Mouse (Mus musculus) cerebellum, postnatal 36 days (tissue): ENCODE data around the gene Adgrb3.

Experiments
- DNase-seq, 2 experiments: peaks; one replicate each; pipeline ENCODE4 v3.0.0; 2021 to 2022; ENCODE audit warnings: mixed read lengths in 2 of 2

The Adgrb3 gene

DNA sequence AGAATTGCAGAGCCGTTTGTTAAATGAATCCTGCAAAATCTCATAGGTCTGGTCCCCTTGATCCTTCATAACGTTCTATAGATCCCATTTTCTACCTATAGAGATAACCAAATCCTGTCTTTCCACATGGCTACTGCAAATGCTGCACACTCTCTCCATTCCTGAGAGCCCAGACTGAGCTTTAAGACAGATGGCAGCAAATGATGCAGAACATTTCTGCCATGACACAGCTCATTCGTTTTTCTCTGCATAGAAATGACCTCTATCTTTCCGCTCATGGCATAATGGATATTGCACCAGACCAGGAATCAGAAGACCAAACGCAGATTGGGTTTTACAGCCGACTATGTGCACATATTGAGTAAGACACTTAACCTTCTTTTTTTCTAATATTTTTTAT lies 84.8 kb downstream of the Adgrb3 start:
- DNase-seq = peak; percentile 16 to 43

DNA sequence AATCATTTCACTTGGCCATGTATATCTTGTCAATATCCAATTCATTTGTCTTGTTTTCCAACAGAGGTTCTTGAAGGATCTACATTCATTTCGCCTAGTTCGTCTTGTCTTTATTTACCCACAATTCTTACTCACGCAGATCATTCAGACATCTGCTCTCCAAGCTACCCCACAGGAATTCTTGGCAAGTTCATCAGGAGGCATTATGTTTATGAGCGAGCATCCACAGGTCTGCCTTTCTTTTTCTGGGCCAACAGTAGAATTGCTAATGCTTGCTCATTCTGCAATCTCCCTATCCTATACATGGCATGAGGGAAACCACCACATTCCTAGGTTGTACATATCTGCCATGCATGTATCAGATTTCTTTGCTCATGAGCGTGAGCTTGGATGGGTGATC lies 99.7 kb downstream of the Adgrb3 start:
- DNase-seq = peak; percentile 10 to 30

DNA sequence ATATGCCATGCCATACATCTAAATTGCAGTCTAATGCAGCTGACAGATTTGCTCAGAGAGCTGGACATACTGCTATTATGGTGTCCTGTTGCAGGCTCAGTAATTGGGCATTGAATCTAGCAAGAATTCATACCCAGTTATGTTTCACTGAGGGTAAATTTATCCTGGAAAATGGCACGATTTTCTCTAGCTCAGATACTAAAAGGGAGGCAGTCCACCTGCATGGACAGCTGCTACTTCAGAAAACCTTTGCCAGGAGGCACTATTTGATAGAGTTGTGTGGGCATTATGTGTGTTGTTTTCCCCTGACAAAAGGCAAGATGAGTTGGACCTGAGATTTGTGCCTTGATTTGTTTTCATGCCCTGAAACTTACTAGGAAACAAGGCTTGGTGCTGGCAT lies 118.0 kb downstream of the Adgrb3 start:
- DNase-seq = peak; percentile 10 to 26

DNA sequence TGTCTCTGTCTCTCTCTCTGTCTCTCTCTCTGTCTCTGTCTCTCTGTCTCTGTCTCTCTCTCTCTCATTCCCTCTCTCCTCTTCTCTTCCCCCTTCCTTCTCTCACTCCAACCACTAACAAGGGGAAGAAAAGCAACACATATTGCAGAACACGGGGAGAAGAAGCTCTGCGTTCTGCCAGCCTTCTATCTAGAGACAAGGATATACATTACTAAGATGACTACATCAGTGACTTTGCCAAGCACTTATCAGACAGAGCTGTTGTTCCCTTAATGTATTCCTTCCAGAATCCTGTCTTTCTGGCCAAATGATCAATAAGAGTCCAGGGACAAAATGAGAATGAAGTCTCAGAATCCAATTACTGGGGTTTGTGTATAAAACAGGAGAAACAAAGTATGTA lies 123.2 kb downstream of the Adgrb3 start:
- no peak for DNase-seq

DNA sequence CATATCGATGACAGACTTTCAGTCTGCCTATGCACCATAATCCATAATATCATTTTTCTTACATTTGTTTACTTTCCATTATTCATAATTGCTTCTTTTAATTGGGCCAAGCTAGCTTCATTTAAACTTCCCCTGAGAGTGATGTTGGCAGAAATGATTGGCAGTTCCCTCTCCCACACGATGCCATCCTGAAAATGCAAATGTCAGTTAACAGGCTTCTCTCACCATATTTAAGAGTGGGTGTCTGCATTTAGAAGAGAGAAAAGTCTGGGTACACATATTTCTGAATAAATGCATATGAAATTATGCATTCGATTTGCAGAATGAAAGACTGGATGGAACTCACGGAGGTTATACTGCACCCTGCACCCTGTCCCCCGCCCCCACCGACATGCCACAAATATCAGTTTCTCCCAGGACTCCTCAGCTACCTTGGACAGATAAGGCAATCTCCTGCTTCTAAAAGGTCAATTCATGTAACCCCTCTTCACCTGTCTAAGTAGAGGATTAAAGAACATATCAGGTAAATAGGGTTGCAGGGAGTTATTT lies 130.7 kb downstream of the Adgrb3 start:
- DNase-seq = no peak

DNA sequence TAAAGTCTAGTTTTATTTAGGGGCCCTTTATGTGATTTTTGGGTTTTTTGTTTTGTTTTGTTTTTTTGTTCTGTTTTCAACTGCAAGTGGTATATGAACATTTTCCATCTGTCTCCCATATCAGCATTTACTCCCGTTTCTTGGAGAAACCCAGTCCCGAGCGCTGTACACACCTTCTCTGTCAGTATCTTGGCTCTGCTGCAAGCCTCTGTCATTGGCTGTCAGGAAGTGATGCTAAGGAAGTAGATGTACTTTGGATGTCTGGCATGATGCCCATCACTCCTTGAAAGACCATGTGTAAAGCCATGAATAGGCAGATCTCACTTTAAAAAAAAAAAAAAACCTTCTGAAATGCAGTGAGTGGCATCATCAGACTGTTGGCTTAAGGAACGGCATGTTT lies 132.3 kb downstream of the Adgrb3 start:
- no peak for DNase-seq

DNA sequence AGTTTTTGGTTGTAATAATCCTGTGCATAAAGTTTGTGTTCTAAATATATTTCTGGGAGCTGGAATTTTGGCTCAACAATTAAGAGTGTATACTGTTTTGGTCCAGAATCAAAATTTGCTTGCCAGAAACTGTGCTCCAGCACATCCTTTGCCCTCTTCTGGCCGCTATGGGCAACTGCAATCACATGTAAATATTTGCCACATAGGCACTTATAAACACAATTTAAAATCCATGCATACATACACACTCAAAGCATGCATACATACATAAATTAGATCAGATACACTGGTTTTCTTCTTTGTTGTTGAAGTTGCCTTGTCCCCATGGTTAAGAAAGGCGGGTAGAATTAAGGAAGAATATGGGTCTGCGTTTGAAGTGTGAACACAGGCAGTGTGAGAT lies 132.7 kb downstream of the Adgrb3 start:
- DNase-seq = no peak

DNA sequence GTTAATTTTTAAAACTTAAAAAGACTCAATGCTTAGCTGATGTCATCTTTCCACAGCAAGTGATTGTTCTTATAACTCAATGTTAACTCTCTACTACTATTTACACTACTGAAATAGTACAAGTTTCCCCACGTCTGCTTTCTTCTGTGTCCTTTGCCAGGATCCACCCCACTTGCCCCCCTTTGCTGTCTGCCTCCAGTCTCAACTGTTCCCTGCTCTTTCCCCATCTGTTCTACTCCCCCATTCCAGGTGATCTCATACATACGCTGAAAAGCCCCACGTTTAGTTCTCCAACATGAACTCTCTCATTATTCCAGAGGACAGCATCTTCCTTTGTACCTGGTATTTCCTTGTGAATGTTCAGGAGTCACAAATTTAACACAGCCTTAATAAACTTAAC lies 147.4 kb downstream of the Adgrb3 start:
- peak; percentile 28 to 46 for DNase-seq

DNA sequence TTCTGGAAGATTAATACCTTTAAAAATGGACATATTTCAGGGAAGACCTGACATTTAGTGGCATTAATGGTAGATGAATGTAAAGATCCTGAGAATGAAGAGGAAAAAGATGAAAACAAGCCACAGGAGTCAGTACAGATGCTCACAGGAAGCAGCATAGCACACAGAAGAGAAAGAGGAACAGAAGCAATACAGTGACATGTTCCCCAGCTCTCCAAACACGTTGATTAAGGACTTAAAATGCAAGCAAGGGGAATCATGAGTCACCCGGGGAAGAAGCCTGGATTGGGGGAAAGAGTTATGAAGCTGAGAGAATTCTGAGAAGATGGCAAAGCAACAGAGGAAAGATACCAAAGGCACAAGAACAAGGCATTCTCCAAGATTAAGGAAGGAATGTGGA lies 149.9 kb downstream of the Adgrb3 start:
- no peak for DNase-seq

DNA sequence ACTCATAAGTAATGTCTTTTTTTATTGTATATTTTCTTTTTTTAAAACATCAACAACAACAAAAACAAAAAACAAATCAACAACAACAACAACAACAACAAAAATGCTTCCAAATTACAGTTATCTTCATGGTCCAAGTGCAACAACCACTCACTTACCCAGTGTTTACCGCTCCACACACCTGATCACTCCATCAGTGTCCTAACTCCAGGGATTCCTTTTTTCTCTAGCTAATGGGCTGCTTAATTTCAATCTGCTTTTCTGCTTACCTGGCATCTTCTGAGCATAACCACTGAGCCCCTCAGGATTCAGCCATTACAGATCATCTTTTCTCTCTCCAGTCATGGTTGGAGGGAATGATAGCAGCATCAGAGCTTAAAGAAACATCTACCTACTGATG lies 176.8 kb downstream of the Adgrb3 start:
- DNase-seq = no peak

DNA sequence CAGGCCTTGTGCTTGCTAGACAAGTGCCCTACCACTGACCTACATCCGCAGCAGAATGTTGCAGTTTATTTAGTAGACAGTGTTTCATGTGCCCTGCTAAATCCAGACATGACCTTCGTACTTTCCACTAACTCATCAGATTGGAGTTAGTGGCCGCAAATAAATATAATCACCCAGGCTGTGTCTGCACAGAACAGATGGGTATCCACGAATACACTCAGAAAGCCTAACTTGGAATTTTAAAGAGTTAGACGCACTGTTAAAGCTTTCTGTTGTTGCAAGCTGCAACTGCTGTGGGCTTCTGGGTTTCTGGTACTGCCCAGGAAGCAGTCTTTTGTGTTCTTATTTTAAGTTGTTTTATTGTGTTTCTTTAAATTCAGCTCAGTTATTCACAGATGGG lies 185.3 kb downstream of the Adgrb3 start:
- no peak for DNase-seq

DNA sequence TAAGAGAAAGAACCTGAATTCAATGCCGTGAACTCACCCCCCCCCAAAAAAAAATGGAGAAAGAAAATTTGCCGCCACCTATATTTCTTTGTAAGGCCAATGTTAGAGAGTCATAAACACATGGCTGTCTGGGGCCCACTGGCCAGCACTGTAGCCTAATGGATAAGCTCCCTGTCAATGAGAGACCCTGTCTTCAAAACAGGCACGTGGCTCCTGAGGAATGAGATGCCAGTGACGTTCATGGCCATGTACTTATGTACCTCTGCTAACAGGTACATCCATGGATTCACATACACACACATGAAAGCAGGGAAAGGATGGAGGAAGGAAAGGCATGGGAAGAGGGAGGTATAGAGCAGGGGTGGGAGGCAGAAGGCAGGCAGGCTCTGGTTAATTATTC lies 208.0 kb downstream of the Adgrb3 start:
- no peak for DNase-seq

DNA sequence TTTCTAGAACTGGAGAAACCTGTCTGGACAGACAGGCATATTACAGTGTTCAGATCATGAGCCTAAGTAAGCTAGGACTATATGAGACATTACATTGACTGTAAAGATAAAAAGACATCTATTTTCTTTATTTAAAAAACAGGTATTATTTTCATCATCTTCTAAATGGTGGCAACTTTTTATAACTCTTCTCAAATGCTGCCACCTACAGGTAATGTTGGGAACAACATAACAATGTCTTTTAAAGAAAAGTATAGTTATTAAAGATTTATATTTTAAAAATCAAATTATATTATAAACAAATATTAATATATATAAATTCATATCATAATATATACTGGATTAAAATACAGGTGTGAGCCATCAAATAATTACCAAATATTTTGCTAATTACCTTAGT lies 212.6 kb downstream of the Adgrb3 start:
- no peak for DNase-seq

DNA sequence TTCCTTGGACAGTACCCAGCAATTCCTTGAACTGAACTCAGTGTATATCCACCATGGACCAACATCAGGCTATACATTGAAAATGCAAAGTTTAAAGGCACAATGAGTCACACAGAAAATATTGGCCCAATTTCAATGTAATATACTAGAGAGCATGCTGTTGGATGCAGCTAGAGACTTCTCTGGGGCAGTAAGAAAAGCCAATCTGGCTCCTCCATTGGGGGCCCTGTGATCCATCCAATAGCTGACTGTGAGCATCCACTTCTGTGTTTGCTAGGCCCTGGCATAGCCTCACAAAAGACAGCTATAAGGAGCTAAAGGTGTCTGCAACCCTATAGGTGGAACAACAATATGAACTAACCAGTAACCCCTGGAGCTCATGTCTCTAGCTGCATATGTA lies 218.7 kb downstream of the Adgrb3 start:
- peak; percentile 37 to 57 for DNase-seq

DNA sequence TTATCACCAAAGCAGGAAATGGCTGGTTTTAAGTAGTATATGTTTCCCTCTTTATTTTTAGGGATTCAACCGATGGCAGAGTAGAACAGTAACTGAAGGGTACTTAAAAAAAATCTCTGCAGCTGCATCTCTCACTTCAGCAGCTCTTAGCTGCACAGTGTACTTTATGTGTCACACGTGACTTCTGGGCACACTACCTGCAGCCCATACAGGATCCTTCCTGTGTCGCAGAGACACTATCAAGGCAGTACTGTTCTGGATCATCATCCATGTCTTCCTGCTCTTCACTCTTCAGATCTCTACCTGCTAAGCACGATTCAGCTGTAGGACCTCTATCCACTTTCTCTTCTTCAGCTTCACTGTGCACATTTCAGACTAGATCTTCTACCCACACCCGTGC lies 230.6 kb downstream of the Adgrb3 start:
- no peak for DNase-seq

DNA sequence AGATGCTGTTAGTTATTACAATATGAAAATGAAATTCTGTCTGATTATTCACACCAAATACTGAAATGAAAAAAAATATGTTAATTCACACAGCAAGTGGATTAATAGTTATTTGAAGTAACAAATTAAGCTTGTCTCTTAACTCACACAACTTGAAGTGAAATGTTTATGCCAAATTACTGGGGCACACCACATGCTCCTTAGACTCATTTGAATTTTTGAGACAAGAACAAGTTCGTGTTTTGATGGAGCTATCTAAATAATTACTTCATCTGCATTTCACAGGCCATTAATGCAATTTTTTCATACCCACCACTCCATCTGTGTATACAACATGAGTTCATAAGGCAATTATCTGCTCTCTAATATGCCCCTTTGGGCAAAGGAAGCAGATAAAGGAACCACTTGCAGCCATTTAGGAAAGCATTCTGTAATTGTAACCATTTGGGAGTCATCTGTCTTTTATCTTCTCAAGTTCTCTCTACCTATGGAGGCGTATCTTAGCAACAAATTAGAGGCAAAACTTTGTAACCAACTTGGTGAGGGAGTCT lies 240.9 kb downstream of the Adgrb3 start:
- no peak for DNase-seq

DNA sequence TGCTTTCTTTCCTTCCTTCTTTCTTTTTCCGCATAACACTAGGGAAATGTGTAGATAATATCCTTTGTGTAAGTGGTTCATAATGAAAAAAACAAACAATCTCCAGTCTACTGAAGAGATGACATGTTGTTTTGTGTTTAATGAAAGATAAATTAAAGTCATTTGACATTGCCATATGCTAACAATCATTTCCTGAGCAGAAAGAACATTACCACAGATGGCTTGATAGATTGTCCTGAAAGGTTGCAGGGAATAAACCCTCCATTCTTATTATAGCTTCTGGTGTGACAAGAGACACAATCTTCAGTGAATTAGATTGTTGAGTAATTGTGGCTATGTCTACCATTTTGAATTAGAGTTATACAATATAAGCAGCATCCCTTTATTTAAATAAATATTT lies 247.8 kb downstream of the Adgrb3 start:
- DNase-seq = no peak

DNA sequence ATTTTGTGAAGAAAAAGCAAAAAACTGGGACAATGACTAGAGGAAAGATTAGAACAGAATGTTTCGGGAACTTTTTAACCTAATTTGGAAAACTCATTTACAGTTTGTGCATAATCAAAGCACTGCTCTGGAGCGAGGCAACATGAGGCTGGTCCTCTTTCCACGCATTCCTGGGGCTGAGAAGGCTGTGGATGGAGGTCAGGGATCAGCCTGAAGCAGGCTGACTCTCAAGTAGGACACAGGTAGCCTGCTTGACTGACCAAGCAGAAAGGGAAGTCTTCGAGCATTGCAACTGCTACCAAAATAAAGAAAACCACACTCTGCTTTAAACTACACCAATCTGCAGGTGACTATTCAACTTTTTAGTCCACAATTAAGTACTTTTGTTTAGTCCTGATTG lies 251.7 kb downstream of the Adgrb3 start:
- peak; percentile 9 to 13 for DNase-seq

DNA sequence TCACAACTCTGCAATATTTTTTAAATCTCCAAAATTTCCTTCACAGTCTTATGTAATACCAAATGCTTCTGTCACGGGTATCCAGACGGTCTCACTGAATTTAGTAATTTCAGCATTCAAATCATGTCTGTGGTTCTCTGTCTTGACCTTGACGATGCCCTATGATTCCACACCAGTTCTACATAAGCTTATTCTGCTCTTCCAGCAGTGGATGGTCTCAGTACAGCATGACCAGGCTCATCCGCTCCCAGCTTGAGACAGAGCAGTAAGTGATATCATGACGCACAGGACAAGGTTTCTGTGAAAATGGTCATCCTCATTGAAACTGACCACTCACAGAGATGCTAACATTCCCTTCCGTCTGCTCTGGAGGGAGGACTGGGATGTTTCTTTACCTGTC lies 252.9 kb downstream of the Adgrb3 start:
- peak in 1 of 2 experiments; percentile 11 for DNase-seq

DNA sequence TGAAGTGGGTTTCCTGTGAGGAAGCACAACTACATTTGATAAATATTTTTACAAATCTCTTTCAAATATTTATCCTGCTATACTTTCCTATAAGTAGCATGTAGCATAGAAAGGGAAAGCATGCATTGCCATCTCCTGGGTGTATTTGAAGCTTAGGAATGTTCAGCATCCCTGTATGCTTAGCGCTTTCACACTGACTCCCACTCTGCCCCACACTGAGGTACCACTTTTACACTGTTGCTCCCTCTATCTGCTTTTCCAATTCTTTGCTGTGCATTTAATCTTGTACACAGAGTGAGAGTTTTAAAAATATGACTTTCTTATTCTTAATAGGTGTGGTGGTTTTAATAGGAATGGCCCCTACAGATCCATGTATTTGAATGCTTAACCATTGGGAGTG lies 261.4 kb downstream of the Adgrb3 start:
- DNase-seq = no peak

DNA sequence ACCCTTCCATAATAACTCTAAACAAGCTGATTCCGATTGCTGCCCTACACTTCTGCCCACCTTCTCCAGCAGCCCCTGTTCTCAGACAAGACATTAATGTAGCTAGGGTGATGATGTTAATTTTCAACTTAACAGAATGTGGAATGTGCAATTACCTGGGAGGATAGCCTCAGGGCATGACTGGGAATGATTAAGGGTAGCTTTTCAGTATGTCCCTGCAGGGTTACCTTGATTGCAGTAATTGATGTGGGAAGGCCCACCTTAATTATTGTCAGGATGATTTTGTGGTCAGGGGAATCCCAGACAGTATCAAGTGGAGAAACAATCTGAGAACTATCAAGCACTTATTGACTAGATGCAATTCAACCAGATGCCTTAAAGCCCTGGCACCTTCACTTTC lies 283.4 kb downstream of the Adgrb3 start:
- no peak for DNase-seq

DNA sequence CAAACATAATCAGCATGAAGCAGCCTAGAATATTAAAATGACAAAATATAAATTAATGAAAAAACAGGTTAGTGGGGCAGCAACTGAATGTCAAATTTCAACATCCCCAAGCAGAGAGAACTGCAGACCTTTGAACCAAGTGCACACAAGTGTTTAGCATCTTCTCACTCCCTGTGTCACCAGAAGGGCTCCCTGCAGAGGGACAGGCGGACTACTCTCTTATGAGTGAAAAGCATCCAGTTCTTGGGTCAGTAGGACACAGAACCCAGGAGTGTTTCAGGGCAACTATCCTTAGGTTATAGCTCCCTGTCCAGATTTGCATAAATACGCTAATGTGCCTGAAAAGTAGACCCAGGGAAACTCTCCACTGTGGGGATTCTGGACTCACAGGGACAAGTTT lies 285.6 kb downstream of the Adgrb3 start:
- no peak for DNase-seq

DNA sequence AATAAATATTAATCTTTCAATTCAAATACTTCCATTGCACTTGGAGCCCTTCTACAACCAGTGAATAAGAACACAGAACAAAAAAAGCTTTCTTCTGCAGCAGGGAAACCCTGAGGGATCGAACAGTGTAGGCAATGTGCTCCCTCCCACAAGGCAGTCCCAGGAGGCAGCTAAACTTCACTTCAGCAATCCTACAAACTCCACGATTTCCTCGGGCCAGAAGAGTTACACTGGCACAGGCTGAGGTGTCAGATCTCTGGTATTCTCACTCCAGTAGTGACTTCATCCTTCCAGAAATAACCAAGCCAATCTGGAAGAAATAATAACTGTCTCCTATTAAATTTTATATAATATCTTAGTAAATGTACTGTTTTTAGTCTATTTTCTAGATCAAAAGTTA lies 286.6 kb downstream of the Adgrb3 start:
- DNase-seq = no peak

DNA sequence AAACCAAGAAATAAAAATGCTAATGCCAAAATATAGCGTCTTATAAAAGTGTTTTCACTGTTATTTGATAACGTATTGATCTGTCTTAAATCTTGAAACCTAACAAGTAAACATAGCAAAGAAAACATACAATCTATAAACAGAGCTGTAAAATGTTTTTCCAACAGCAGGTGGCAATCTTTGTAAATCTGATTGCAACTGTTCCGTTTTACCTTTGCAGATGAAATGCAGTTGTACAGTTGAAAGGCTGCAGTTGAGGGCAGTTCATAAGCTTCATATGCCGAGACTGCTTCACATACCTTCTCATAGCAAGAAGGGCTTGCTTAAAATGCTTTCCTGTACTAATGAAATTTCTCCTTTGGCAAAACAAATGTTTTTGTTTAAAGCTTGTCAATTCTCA lies 302.5 kb downstream of the Adgrb3 start:
- DNase-seq = no peak

DNA sequence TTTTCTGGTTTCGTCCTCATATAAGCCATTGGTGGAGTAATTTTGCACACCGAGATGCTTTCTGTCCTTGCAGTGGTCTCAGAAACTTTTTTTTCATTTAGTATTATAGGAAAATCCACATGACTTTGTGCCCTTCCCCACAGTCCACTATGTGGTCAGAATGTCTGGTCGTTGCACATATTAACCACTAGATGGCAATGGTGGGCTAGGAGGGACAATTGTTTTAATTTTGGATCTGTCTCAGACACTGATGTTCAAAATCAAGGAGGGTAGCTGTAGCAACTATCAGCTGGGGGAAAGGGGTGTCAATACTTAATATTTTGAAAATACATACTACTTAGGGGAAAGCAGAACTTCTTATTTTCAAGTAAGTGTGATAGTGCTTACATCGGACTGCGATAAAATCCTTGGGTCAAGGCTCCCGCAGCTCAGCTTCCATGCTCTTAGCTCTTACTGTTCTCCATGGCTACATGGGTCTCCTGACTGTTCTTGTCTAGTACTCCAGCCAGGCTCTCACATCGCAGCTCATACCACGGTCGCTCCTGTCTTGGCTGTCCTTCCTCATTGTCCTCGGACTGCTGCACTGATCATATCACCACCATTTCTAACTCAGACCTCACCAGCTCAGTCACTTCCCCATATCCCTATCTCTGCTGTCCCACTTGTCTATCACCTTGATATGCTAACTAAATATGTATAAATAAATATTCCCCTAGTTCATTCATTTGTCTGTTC lies 319.0 kb downstream of the Adgrb3 start:
- DNase-seq = peak; percentile 11 to 40
